Mouse (Mus musculus) liver, adult 2 months (tissue): Measurements from ENCODE around the gene Plekhd1. TPM values are rescaled to one million over a fixed set of nuclear protein-coding genes. Genes with fewer than 3 reads are reported as not detected.

ENCODE experiments used
- DNase-seq: peaks from one replicate; pipeline ENCODE4 v3.0.0-alpha.2; 2011; ENCODE audit warnings: low read depth, low spot score; ENCODE audit errors: extremely low read depth
- H3K27ac ChIP-seq: fragments of 200-500 bp; replicated peaks from 2 replicates; pipeline ENCODE4 v1.5.1; 2012; ENCODE audit warnings: low read depth, mild to moderate bottlenecking, control low read depth, inconsistent platforms, low read length; ENCODE audit not compliant: insufficient read depth
- H3K27me3 ChIP-seq: fragments of 200-500 bp; 2 replicates; pipeline ENCODE4 v1.6.1; 2012; ENCODE audit warnings: mild to moderate bottlenecking, moderate library complexity, low read length, inconsistent platforms; ENCODE audit not compliant: control insufficient read depth, insufficient read depth
- H3K36me3 ChIP-seq: fragments of 200-500 bp; 2 replicates; pipeline ENCODE4 v1.6.1; 2012; ENCODE audit warnings: low read length, inconsistent platforms; ENCODE audit not compliant: control insufficient read depth, insufficient read depth
- H3K4me1 ChIP-seq: fragments of 200-500 bp; 2 replicates; pipeline ENCODE4 v1.6.1; 2011; ENCODE audit warnings: low read length; ENCODE audit not compliant: control insufficient read depth, insufficient read depth
- H3K4me3 ChIP-seq: fragments of 200-500 bp; 2 replicates; pipeline ENCODE4 v1.5.1; 2011; ENCODE audit warnings: low read depth, mild to moderate bottlenecking, control low read depth, low read length, moderate library complexity; ENCODE audit not compliant: insufficient read depth
- H3K79me2 ChIP-seq: fragments of 200-500 bp; 2 replicates; pipeline ENCODE4 v1.6.1; 2012; ENCODE audit warnings: inconsistent platforms, mild to moderate bottlenecking, low read length, moderate library complexity; ENCODE audit not compliant: control insufficient read depth, insufficient read depth
- H3K9ac ChIP-seq: fragments of 200-500 bp; 2 replicates; pipeline ENCODE4 v1.6.1; 2012; ENCODE audit warnings: low read depth, mild to moderate bottlenecking, control low read depth, inconsistent platforms, low read length
- CTCF ChIP-seq: fragments of 200-500 bp; IDR thresholded peaks from 2 replicates; pipeline ENCODE4 v1.5.1; 2011; ENCODE audit warnings: low read depth, low read length, control low read depth
- POLR2A ChIP-seq: fragments of 200-500 bp; IDR thresholded peaks from 2 replicates; pipeline ENCODE4 v1.6.1; 2011; ENCODE audit warnings: low read length, control low read depth; ENCODE audit not compliant: insufficient read depth; ENCODE audit errors: extremely low read depth
- WGBS: fragments of 180-500 bp; shearing (Covaris S2); methylation state at CpG from one replicate; pipeline ENCODE4 v1.1.7; 2018; 5-methylcytosine and 5-hydroxymethylcytosine counted together
- polyA plus RNA-seq: library from polyadenylated mRNA; depleted of rRNA; stranded (reverse); fragments of >200 nt; gene quantifications from 2 replicates; pipeline ENCODE4 v1.2.3, GENCODE M21; 2012
- total RNA-seq: library from RNA; depleted of rRNA; stranded (reverse); fragments of >200 nt; gene quantifications from 2 replicates; pipeline ENCODE4 v1.2.3, GENCODE M21; 2014

Gene Plekhd1
- total and polyA plus RNA-seq, 2 experiments: not detected

DNA sequence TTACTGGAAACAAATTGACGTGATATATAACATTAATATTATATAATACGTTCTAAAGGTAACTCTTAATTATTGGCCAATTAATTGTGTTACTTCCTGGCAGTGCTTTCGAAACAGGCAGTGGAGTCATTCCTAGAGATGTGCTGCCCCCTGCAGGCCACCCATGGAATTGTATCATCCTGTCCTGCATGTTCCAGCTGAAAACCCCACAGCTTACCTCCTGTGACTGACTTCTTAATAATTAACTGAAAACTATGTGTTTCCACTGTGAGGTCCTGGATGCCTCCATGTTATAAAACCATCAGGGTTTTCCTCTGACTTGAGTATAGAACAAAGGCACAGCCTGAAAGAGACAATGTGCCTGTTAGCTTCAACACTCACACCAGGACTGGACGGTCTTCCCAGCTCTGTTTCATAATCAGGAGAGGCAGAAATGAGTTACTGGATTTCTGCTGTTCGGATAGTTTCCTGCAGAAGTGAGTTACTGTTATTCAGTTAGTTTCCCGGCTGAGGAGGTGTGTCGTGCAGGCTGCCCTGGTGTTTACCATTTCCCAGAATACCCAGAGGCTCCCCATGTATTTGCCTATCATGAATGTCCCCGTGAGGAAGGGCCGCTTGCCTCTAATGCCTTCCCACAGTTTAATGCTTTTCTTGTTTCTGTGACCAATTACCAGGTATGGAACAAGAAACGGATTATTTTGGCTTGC lies 32.6 kb downstream of the Plekhd1 start:
- Histone ChIP-seq H3K27ac (no peak overlapping the region), H3K27me3 (no peaks in the 10 kb centered on the region), H3K9ac (no peak overlapping the region), H3K4me1 (peaks cover 2% of the 10 kb centered on the region), H3K36me3 (no peaks in the 10 kb centered on the region), H3K4me3 (no peak overlapping the region), H3K79me2 (no peaks in the 10 kb centered on the region)
- DNase-seq: peak; percentile 67
- TF ChIP-seq POLR2A: no peak
- peak; percentile 80 for TF ChIP-seq CTCF
- 12% methylated on average over 10 of the region's 10 CpGs for WGBS

DNA sequence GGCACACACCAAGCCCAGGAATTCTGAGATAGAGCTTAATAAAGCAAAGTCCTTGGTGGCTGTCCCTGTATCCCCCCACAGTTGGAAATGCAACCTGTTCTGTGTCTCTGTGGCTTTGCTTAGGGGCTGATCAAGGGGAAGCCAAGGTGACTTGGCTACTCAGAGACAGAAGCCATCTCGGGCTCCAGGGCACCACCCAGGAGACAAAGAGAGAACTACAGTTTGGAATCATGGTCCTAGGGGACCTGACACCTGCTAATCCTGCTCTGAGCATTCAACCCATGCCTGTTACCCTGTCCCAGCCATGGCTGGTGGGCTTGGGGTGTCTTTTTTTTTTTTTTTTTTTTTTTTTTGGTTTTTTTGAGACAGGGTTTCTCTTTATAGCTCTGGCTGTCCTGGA lies 35.8 kb downstream of the Plekhd1 start:
- H3K79me2 ChIP-seq: no peaks in the 10 kb centered on the region
- no peak overlapping the region for H3K4me3 ChIP-seq
- no peak for DNase-seq
- H3K27me3 ChIP-seq: no peaks in the 10 kb centered on the region
- H3K9ac ChIP-seq: no peak overlapping the region
- TF ChIP-seq POLR2A (no peak), CTCF (no peak)
- 56% methylated on average over 1 of the region's 1 CpGs for WGBS
- no peaks in the 10 kb centered on the region for H3K36me3 ChIP-seq
- peaks cover 2% of the 10 kb centered on the region for H3K4me1 ChIP-seq
- no peak overlapping the region for H3K27ac ChIP-seq

DNA sequence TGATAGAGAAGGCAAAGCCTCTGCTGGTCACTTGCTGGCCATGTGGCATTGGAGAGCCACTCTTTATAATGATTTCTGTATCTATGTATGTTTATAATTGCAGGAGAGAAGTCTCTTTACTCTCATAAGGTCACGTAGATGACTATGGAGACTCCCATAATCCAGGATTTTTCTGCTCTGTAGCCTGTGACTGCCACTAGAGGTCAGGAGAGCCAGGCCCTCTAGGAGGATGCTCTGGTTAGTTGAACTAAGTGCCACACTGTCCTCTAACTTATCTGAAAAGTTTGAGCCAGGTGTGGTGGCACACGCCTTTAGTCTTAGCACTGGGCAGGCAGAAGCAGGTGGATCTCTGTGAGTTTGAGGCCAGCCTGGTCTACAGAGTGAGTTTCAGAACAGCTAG lies 36.4 kb downstream of the Plekhd1 start:
- no peak overlapping the region for H3K4me3 ChIP-seq
- WGBS: 74% methylated on average over 2 of the region's 2 CpGs
- no peaks in the 10 kb centered on the region for H3K36me3 ChIP-seq
- no peak overlapping the region for H3K9ac ChIP-seq
- no peaks in the 10 kb centered on the region for H3K79me2 ChIP-seq
- no peak overlapping the region for H3K27ac ChIP-seq
- TF ChIP-seq POLR2A: no peak
- TF ChIP-seq CTCF: peak; percentile 48; the same call in 1 of the 2 replicates
- DNase-seq: peak; percentile 13
- H3K27me3 ChIP-seq: no peaks in the 10 kb centered on the region
- H3K4me1 ChIP-seq: peaks cover 2% of the 10 kb centered on the region

DNA sequence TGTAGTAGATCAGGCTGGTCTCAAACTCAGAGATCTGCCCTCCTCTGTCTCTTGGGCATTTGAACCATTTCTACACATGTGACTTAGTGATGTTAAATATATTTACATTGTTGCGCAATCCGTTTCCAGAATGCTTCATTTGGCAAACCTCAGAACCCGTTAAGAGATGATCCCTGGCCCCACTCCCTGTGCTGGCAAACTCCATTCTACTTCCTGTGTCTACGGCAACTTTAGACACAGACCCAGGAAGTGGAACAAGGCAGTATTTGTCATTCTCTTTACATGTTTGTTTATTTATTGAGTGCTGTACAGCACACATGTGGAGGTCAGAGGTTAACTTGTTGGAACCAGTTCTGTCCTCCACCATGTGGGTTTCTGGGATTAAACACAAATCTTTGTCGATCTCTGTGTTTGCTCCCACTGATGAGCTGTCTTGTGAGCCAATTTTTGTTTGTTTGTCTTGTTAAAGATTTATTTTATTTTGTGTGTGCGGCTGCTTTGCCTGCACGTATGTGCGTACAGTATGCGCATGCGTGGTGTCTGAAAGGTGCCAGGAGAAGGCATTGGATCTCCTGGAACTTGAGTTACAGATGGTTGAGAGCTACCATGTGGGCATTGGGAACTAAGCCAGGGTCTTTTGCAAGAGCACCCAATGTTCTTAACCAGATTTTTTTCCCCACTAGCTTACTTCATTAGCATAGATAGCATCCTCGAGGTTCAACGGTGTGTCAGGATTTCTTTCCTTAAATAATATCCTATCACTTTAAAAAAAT lies 37.6 kb downstream of the Plekhd1 start:
- no peaks in the 10 kb centered on the region for H3K79me2 ChIP-seq
- no peaks in the 10 kb centered on the region for H3K36me3 ChIP-seq
- H3K27me3 ChIP-seq: no peaks in the 10 kb centered on the region
- WGBS: 20% methylated on average over 12 of the region's 12 CpGs
- peaks cover 2% of the 10 kb centered on the region for H3K4me1 ChIP-seq
- no peak for TF ChIP-seq POLR2A
- TF ChIP-seq CTCF: no peak
- no peak overlapping the region for H3K27ac ChIP-seq
- no peak overlapping the region for H3K4me3 ChIP-seq
- H3K9ac ChIP-seq: no peak overlapping the region
- DNase-seq: peak; percentile 86

DNA sequence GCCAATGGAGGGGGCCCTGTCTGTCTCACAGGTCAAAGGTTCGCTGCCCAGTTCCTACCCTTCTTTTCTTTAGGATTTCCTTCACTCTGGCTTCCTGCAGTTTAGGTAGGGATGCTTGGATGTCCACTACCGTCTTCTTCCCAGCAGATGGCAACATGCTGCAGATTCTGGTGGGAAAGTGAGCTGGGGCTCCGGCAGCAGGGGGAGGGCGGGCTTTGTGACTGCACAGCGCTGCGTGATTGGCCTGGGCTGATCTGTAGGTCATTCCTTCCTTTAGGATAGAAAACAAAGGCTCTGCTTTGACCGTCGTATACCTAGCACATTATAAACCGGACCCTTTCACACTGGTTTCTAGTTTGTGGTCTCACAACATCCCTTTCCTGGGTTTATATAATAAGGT lies 38.2 kb downstream of the Plekhd1 start:
- no peaks in the 10 kb centered on the region for H3K79me2 ChIP-seq
- peak; percentile 1 for DNase-seq
- H3K4me1 ChIP-seq: no peaks in the 10 kb centered on the region
- H3K4me3 ChIP-seq: no peak overlapping the region
- no peak overlapping the region for H3K9ac ChIP-seq
- WGBS: 40% methylated on average over 9 of the region's 9 CpGs
- H3K27me3 ChIP-seq: no peaks in the 10 kb centered on the region
- TF ChIP-seq POLR2A: no peak
- peak; percentile 39; the same call in 1 of the 2 replicates for TF ChIP-seq CTCF
- H3K36me3 ChIP-seq: no peaks in the 10 kb centered on the region
- H3K27ac ChIP-seq: no peak overlapping the region
